Mouse (Mus musculus) spleen, postnatal 14 days (tissue): ENCODE results near the gene Catsperz.

Experiments
- DNase-seq, 2 experiments: peaks; one replicate each; pipeline ENCODE4 v3.0.0; 2021 to 2022; ENCODE audit warnings: low spot score in 2 of 2

Catsperz gene

GRCm38 (mm10) chr19:6947742-6948141 is 22.6 kb upstream of the Catsperz start:
- DNase-seq = no peak

DNA sequence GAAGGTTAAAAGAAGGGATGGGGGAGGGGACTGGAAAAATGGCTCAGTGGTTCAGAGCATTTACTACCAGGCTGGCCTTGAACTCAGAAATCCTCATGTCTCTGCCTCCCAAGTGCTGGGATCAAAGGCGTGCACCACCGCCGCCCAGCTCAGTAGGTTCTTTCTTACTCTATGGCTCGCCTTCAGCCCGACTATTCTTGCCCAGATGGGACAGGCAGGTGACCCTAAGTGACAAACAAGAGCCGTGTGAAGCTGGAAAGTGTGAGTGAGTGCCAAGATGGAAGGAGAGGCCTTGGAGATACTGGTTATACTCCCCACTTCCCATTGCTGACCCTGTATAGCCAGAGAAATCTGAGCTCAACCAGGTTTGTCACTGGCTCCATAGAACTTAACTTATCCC is 18.5 kb upstream of the Catsperz start:
- no peak for DNase-seq

DNA sequence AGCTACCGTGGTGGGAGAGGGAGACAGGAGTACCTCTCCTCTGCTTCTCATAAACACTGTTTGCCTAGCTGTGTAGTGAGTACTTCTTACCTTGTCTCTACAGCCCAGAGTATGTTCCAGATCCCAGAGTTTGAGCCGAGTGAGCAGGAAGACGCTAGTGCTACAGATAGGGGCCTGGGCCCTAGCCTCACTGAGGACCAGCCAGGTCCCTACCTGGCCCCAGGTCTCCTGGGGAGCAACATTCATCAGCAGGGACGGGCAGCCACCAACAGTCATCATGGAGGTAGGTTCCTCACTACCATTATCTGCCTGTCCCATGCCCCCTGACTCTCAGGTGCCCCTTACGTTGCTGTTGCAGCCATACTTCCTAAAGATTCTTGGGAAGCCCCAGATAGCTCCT is 17.6 kb upstream of the Catsperz start:
- no peak for DNase-seq

DNA sequence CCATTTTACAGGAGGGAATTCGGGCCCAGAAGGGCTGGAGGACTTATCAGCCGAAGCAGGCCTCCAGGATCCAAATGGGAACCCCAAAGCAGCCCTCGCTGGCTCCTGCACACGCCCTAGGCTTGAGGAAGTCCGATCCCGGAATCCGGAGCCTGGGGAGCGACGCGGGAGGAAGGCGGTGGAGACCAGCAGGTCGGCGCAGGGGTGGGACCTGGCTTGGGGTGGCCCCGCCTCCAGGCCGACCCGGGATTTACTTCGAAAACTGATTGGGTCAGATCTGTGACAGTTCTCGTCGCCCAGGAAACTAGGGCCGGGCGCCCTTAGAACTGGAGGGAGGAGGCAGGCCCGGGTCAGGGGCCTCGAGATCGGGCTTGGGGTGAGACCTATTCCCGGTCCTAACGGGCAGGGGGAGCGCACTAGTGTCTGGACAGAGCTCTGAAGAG is 17.1 kb upstream of the Catsperz start, which contains the start of gene Gpr137:
TSS of gene Gpr137 (minus strand) at position 232 of the 443 bp plus-strand sequence.
- DNase-seq = peak; percentile 85 to 89

DNA sequence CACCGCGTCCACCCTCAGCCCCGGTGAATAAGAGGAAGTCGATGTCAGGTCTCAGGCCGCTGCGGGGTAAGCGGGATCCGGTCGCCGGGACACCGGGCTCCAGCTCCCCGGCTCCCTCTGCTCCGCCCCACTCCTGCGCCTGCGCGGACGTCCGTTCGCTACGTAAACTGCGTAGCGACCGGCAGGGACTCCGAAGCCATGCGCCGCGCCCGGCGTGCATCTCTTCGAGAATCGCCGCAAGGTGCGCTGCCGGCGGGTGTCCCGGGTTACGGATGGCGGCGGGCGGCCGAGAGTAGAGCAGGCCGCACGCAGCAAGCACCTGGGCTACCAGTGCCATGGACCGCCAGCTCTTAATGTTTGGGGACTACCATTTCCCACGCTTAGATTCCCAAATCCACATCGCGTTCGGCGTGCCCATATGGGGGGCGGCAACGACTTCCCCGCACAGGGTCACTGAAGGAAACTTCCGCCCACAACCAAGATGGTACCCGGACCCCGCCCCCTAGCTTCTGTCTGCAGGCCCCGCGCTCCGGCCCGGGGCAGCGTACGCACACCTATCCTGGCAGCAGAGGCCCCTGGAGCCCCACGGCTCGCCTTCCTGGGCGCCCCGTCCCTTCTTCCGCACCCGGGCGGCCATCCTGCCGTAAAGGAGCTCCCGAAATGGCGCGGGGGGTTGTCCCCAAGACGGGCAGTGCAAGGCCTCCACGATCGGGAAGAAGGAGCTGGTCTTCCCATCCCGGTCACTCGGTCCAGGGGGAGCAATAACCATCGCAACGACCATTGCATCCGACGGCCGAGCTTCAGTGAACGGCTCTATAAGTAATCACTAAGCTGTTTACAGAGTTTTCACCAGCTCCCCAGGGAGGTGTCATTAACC is 16.4 kb upstream of the Catsperz start, which contains the start of gene Bad:
TSS of gene Bad (plus strand) at position 490 of the 877 bp plus-strand sequence.
- peak; percentile 92 to 95 for DNase-seq

GRCm38 (mm10) chr19:6940396-6941351 is 15.5 kb upstream of the Catsperz start:
- DNase-seq = no peak

DNA sequence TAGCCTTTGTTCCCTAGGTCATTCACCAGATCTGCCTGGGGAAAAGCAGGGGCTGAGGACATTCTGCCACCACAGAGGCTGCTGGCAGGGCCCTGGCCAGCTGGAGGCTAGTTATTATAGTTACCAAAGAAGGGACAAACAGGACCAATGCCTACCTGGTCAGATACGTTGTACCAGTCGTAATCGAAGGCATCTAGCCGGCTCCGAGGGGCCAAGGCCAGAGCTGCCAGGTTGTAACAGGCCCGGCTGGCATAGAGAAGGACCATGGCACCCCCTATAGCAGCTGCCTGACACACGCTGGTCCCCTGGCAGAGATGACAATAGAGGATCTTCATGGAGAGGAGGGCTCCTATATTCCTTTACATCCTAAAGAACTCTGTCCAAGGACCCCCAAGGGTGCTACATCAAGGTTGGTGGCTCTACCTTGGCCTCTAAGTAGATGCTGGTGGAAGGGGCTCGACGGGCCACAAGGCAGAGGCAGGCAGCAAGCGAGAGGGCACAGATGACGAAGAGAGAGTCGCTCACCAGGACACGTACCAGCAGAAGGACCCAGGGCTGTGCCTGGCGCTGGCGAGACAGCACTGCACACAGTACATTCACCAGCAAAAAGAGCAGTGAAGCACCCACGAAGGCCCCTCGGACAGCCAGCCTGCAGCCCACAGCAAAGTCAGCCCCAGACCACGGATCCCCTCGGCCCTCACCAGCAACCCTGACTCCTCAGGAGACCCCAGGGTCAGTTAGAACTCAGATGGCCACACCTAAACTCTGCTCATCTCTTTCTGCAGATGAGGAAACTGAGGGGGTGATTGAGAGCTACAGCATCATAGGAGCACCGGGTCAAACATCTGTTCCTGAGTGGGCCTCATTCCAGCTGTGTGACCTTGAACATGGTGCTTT is 14.2 kb upstream of the Catsperz start:
- no peak for DNase-seq

DNA sequence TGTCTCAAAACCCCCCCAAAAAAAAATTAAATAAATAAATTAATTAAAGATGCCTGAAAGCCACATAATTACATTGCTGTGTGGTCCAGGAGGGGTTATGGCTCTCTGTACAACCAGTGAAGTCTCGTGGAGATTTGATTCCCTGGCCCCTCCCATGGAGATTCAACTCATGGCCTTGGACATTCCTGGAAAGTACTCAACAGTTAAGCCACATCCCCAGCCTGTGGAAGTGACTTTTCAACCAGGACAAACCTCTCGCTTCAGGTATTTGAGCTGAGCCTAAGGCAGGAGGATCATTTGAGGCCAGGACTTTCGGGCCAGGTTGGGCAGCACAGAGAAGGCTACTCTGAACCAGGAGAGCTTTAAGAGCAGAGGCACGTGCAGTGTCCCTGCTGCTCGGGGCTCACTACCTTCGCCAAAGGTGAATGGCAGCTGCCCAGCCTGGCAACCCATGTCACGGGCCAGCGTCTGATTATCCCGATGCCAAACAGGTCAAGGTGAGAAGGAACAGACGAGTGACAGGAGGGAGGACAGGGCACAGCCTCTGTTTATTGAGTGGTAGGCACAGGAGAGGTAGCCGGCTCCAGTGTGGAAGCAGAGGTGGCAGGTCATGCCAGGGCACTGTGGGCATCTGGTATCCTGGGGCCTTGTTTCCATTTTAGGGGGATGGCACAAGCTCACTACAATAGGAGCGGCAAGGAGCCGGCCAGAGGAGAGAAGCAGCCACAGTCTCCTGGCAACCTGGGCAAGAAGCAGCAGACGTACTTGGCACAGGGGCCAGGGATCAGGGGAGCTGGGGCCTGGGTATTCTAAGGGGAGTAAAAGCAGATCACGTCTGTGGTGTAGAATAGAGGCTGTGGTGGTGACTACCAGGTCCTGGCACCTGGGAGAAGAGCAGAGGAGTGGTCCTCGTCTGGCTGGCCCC is 12.6 kb upstream of the Catsperz start:
- no peak for DNase-seq

GRCm38 (mm10) chr19:6936299-6936698 is 11.1 kb upstream of the Catsperz start:
- DNase-seq = peak in 1 of 2 experiments; percentile 42

DNA sequence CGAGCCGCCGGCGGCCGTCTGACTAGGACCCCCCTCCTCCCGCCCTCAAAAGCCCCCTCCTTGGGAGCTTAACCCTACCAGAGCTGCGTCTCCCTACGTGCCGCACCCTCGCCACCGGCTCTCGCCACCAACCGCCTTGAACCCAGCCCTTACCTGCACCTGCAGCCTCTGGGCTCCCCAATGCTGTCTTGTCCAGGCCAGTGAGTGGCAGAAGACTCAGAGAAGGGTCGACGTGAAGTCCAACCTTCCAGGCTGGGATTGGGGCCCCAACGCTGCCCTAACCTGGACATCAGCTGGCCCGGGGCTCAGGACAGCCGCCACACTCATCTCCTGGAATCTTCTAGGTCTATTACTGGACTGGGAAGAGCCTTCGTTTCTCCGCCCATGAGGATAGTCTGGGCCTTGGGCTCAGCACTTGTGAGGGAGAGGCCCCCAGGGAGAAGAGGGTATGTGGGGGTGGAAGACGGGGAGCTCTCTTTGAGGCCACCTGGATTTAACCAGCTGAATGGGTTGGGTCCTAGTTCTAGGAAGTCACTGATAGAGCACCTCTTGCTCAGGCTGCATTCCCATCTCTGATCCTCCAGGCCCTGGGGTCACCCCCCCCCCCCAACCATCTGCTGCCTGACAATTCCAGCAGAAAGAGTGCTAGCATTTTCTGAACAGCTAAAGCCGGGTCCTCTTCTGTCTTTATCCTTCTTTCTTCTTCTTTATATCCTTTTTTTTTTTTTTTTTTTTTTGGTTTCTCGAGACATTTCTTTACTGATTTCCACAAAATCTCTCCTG is 9.2 kb upstream of the Catsperz start, which contains the start of gene Kcnk4:
TSS of gene Kcnk4 (minus strand) at position 321 of the 783 bp plus-strand sequence.
- DNase-seq = no peak

DNA sequence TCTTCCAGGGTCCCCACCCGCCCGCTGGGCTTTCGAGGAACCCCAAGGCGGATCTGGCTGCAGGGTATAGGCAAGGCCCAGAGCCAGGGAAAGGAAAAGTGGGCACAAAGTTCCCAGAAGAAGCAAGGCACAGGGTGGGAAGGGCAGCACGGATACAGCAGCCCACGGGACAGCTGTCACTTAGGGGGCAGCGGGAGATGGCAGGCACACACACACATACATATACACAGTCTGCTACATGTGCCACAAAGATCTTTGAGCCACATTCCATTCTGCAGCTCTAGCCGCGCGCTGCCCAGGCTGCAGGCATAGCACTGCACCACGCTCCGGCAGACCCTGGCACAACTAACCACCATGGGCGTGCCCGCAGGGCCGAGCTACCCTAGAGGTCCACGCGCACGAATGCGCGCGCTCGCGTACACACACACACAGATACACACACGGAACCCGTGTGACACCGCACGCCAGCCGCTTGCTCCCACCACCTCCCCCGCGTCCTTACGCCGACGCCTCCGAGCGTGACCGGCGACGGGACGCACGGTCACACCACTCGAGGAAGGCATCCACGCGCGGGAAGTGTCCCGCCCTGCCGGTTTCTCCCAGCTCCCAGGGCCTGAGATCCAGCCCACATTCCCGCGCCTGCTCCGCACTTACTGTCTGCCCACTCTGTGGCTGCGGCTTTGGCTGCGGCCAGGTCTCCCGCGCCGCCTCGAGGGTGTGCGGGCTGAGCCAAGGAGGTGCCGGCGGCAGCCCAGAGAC is 8.4 kb upstream of the Catsperz start:
- DNase-seq = no peak

DNA sequence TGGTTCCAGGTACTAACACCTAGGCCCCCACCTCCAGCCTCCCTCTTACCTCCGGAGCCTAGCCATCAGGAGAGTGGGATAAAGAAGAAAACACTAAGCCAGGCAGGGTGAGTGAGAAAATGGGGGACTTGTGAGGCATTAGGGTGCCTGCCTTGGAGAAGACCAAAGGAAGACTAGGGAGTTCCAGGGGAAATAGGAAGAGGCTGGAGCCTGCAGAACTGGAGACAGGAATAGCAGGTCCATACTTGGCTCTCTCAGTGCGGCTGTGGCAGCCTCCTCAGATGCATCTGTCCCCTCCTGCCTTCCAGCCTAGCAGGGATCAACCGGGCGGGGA is 7.9 kb upstream of the Catsperz start:
- no peak for DNase-seq

DNA sequence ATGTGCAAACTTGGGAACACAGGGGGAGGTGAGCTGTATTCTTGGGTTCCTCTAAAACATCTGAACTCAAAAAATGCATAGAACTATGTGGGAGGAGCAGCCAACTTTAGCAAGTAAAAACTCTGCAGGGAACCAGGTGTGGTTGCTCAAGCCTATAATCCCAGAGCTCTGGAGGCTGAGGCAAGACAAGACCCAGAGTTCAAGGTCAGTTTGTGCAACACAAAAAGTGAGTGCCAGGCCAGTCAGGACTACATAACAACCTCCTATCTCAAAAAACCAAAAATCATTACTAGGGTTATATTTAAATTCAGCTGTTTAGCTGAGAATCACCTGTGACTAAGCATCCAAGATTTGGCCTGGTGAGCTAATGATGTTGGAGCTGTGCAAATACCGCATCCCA is 6.8 kb upstream of the Catsperz start:
- DNase-seq = no peak

DNA sequence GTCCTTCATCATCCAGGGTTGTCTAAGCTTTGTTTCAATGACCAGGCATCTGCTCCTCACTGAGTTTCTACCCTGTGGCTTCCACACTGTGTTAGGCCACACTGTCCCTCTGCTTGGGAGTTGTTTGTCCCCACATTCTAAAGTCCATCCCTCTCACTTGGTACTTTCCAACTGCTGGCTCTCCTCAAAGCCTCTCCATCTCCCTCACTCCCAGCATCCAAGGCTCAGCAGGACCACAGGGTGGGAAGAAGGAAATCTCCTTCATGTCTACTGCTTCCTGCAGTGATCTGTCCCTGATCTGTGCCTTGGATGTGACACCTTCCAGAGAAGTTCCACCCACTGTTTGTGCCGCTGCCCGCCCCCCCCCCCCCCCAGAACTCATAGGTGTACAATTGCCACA is 5.8 kb upstream of the Catsperz start:
- DNase-seq = no peak

DNA sequence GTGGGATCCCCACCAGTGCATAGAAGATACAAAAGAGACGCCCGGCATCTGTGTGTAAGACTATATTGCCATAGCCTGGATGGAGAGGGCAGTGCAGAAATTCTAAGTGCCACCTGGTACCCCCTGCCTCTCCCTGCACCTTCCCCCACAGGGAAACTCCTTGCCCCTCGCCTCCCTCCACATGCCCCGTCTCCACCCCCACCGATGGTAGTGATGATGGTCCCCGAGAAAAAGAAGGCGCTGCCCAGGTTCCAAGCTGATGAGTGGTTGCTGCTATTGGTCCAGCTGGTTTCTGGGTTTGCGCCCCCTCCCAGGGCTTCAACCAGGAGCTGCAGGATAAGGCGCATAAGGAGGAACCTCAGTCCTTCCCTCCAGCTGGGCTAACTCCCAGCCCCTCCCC is 2.9 kb upstream of the Catsperz start:
- no peak for DNase-seq

- DNase-seq = no peak
Observed at GRCm38 (mm10) chr19:6926559-6927255, 1.5 kb upstream of the Catsperz start.

DNA sequence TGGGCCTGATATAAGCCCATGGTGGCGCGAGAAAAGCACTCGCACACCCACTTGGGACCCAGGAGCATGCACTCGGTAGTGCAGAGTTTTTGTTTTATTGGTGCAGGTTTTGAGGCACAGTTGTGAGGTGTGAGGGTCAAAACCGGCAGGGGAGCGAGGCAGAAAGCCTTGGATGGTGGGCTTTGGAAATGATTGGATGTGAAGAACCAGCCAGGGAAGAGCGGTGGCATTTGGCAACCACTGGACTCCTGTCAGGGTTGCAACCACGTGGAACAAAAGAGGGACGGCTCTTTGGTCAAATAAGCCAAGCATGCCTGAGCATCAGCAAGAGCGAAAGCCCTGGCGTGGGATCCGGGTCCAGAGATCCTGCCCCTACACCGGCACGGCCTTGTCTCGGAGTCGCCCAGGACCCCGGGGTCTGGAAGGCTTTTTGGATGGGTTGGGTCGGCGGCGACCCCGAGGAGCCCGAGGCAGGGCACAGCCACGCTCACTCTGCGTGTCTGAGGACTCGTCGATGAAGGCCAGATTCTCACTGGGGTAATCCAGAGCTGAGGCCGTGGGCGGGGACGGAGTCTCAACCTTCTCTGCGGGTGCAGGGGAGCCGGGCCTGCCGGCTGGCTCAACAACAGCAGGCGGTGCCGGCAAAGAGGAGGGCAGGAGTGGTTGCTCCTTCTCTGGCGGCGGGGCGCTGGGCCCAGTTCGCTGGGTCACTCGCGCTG is 590 bp upstream of the Catsperz start:
- no peak for DNase-seq
